Mouse (Mus musculus) urinary bladder, postnatal 10 days (tissue): ENCODE results near the gene Myo15.
"Not testable (repeated sequence)": the region's sequence is repeated elsewhere in the genome, so short reads cannot be mapped to it uniquely, and the experiment has no call there.

Experiments used
- DNase-seq: peaks from one replicate; pipeline ENCODE4 v3.0.0; 2022; ENCODE audit warnings: low spot score

Myo15 gene

DNA sequence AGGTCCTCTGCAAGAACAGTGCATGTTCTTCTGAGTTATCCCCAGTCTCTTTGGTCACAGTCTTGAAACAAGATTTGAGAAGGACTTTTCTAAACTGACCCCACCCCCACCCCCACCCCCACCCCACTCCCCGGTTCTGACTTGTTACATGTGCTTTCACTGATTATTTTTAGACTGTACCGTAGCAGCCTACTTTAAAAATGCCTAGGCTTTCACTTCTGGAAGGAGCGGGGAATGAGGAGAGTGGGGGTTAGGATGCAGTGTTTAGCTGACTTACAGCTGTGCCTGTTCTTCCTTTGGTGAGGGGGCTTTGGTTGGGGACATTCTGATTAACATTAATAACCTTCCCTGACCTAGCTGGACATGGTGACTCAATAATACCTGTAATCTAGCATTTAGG is 79.0 kb downstream of the Myo15 start:
- DNase-seq = no peak

DNA sequence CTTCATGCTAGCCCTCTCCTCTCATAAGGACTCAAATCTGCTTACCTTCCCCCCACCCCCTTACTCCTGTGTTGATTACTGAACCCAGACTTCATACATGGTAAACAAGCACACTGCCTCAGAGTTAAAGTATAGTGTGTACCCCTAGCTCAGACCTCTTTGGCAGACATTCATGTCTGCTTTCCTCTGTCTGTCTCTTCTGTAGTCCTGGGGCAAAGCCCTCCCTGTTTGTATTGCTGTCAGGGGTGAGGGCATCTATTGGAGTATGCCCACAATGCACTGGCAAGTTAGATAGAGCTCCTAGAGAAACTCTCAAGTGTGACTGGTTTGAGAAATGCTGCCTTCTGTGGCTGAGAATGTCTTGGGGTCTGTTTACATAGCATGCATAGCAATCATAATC is 84.0 kb downstream of the Myo15 start:
- DNase-seq = no peak

DNA sequence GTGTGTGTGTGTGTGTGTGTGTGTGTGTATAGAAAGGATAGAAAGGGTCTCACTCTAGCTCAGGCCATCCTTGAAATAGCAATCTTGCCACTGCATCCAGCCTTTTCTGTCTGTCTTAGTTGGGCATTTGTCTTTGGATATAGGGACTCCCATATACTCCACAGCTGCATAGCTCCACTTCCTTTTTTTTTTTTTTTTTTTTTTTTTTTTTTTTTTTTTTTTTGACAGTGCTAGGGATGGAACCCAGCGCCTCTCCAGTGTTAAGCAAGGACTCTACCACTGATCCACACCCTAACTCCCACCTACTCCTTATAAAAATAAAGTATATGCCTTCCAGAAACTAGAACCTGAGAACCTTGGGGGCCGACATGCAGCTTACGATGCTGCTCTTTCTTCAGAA is 88.5 kb downstream of the Myo15 start:
- no peak for DNase-seq

DNA sequence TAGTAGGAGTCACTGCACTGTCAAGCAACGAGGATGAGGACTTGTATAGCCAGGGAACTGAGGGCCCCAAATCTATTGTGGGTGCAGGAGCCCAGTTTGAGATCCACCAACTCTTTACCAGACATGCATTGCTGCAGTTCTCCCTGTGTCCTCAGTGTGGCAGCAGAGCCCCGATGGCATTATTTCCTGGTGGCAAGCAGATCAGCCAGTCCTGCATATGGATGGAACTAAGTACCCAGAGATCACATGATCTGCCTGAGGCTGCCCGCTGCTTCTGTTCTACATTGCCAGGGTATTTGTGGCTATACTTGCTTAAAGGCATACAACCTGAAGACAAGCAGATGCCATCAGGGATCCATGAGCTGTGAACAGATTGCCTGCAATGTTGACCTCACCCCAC is 90.2 kb downstream of the Myo15 start:
- no peak for DNase-seq

DNA sequence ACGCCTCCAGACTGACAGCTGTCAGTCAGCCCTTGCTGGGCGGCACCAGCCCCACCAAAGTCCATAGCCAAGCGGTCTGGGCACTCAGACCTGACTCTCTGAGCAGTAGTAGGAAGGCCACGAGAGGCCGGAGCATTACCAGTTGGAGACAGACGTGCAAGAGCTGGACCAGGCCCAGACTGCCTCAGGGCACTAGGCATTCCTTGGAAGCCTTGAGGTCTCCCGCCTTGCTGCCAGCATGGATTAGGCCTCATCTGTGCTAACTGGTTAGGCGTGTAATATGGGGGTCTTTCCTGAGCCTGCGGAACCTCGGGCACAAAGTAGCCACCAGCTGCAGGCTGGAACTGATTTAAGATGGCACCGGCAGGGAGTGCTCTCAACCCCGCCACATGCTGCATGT is 104.9 kb downstream of the Myo15 start:
- DNase-seq = not testable (repeated sequence)
